Mouse (Mus musculus): Measurements from ENCODE around the gene Chtop.

The Chtop gene

GRCm38 (mm10) chr3:90508950-90509746 is at the start of gene Chtop:
Gene Chtop, minus strand, starts transcription at chr3:90509498.
- DNase-seq (ENCODE audit: low read depth), result peak; percentile 97

- peak; percentile 79 for DNase-seq (ENCODE audit: low read depth)
Measured at GRCm38 (mm10) chr3:90555954-90556353, 46.7 kb upstream of the Chtop start.

- DNase-seq (ENCODE audit: low read depth), result no peak
Measured at GRCm38 (mm10) chr3:90552231-90552630, 42.9 kb upstream of the Chtop start.

GRCm38 (mm10) chr3:90550421-90550790 is 41.1 kb upstream of the Chtop start:
- DNase-seq (ENCODE audit: low read depth), result no peak

- DNase-seq (ENCODE audit: low read depth), result peak; percentile 59
Measured at GRCm38 (mm10) chr3:90549676-90550420, 40.5 kb upstream of the Chtop start.

- DNase-seq (ENCODE audit: low read depth), result no peak
Measured at GRCm38 (mm10) chr3:90540904-90541303, 31.6 kb upstream of the Chtop start.

- DNase-seq (ENCODE audit: low read depth), result no peak
Measured at GRCm38 (mm10) chr3:90537905-90538296, 28.6 kb upstream of the Chtop start.

- DNase-seq (ENCODE audit: low read depth), result peak; percentile 76
Measured at GRCm38 (mm10) chr3:90537141-90537904, 28.0 kb upstream of the Chtop start, which contains the start of gene S100a16. Gene S100a16, plus strand, starts transcription at chr3:90537254.

- DNase-seq (ENCODE audit: low read depth), result no peak
Measured at GRCm38 (mm10) chr3:90535446-90535845, 26.1 kb upstream of the Chtop start.

GRCm38 (mm10) chr3:90531713-90532112 is 22.4 kb upstream of the Chtop start:
- DNase-seq (ENCODE audit: low read depth), result no peak

- DNase-seq (ENCODE audit: low read depth), result no peak
Measured at GRCm38 (mm10) chr3:90527291-90527873, 18.1 kb upstream of the Chtop start.

- DNase-seq (ENCODE audit: low read depth), result no peak
Measured at GRCm38 (mm10) chr3:90526580-90526979, 17.3 kb upstream of the Chtop start, which contains the start of gene S100a14. Gene S100a14, plus strand, starts transcription at chr3:90526856.

GRCm38 (mm10) chr3:90526076-90526475 is 16.8 kb upstream of the Chtop start:
- no peak for DNase-seq (ENCODE audit: low read depth)

- no peak for DNase-seq (ENCODE audit: low read depth)
Measured at GRCm38 (mm10) chr3:90525421-90525820, 16.1 kb upstream of the Chtop start.

- DNase-seq (ENCODE audit: low read depth), result no peak
Measured at GRCm38 (mm10) chr3:90517711-90518110, 8.4 kb upstream of the Chtop start.

GRCm38 (mm10) chr3:90515789-90516188 is 6.5 kb upstream of the Chtop start:
- DNase-seq (ENCODE audit: low read depth), result no peak

- DNase-seq (ENCODE audit: low read depth), result no peak
Measured at GRCm38 (mm10) chr3:90515242-90515641, 5.9 kb upstream of the Chtop start.

- DNase-seq (ENCODE audit: low read depth), result no peak
Measured at GRCm38 (mm10) chr3:90514691-90515090, 5.4 kb upstream of the Chtop start.

- DNase-seq (ENCODE audit: low read depth), result no peak
Measured at GRCm38 (mm10) chr3:90513796-90514590, 4.7 kb upstream of the Chtop start, which contains the start of the genes S100a1 and S100a13. Gene S100a1, minus strand, starts transcription at chr3:90514392. Gene S100a13, plus strand, starts transcription at chr3:90514435.

- DNase-seq (ENCODE audit: low read depth), result no peak
Measured at GRCm38 (mm10) chr3:90512948-90513642, 3.8 kb upstream of the Chtop start.
